Mouse (Mus musculus): ENCODE results near the gene Pkhd1. TPM values are rescaled to one million over a fixed set of nuclear protein-coding genes. Genes with fewer than 3 reads are reported as not detected.

Pkhd1 gene
- polyA plus RNA-seq, 1 experiment from 2014 or later, result 0.03 TPM

- H3K4me3 ChIP-seq, result no peak overlapping the region
- H3K9ac ChIP-seq (replicated peaks), result no peak overlapping the region
- H3K27ac ChIP-seq (replicated peaks), result no peak overlapping the region
- ATAC-seq (replicated peaks), result no peak
- 88% methylated on average over 1 of the region's 1 CpGs for WGBS
- H3K36me3 ChIP-seq, result no peaks in the 10 kb centered on the region
- no peak overlapping the region for H3K4me2 ChIP-seq (replicated peaks)
- H3K9me3 ChIP-seq, result no peaks in the 10 kb centered on the region
- no peaks in the 10 kb centered on the region for H3K27me3 ChIP-seq
- no peaks in the 10 kb centered on the region for H3K4me1 ChIP-seq
Measured at GRCm38 (mm10) chr1:20364437-20364836, 253.4 kb downstream of the Pkhd1 start.

- ATAC-seq (replicated peaks), result no peak
- H3K4me3 ChIP-seq, result no peak overlapping the region
- H3K4me2 ChIP-seq (replicated peaks), result no peak overlapping the region
- no peaks in the 10 kb centered on the region for H3K9me3 ChIP-seq
- H3K27ac ChIP-seq (replicated peaks), result no peak overlapping the region
- no peak overlapping the region for H3K9ac ChIP-seq (replicated peaks)
- no peaks in the 10 kb centered on the region for H3K36me3 ChIP-seq
- H3K27me3 ChIP-seq, result no peaks in the 10 kb centered on the region
- 12% methylated on average over 3 of the region's 3 CpGs for WGBS
- no peaks in the 10 kb centered on the region for H3K4me1 ChIP-seq
Measured at GRCm38 (mm10) chr1:20344651-20345050, 273.2 kb downstream of the Pkhd1 start.

- H3K4me3 ChIP-seq, result no peak overlapping the region
- no peaks in the 10 kb centered on the region for H3K36me3 ChIP-seq
- WGBS, result 5% methylated on average over 2 of the region's 2 CpGs
- H3K4me1 ChIP-seq, result no peaks in the 10 kb centered on the region
- no peak overlapping the region for H3K27ac ChIP-seq (replicated peaks)
- no peak overlapping the region for H3K9ac ChIP-seq (replicated peaks)
- H3K27me3 ChIP-seq, result no peaks in the 10 kb centered on the region
- no peak overlapping the region for H3K4me2 ChIP-seq (replicated peaks)
- no peaks in the 10 kb centered on the region for H3K9me3 ChIP-seq
- ATAC-seq (replicated peaks), result peak; percentile 84; the same call in 1 of the 2 replicates
Measured at GRCm38 (mm10) chr1:20311485-20311884, 306.4 kb downstream of the Pkhd1 start.

GRCm38 (mm10) chr1:20310925-20311324, 306.9 kb downstream of the Pkhd1 start:
- H3K36me3 ChIP-seq, result no peaks in the 10 kb centered on the region
- no peak overlapping the region for H3K27ac ChIP-seq (replicated peaks)
- H3K9ac ChIP-seq (replicated peaks), result no peak overlapping the region
- H3K27me3 ChIP-seq, result no peaks in the 10 kb centered on the region
- peak; percentile 26; the same call in 1 of the 2 replicates for ATAC-seq (replicated peaks)
- no peak overlapping the region for H3K4me3 ChIP-seq
- WGBS, result 71% methylated on average over 6 of the region's 6 CpGs
- no peaks in the 10 kb centered on the region for H3K9me3 ChIP-seq
- H3K4me2 ChIP-seq (replicated peaks), result no peak overlapping the region
- H3K4me1 ChIP-seq, result no peaks in the 10 kb centered on the region

GRCm38 (mm10) chr1:20306116-20306515, 311.7 kb downstream of the Pkhd1 start:
- no peaks in the 10 kb centered on the region for H3K27me3 ChIP-seq
- peaks cover 11% of the 10 kb centered on the region for H3K4me1 ChIP-seq
- no peaks in the 10 kb centered on the region for H3K36me3 ChIP-seq
- no peaks in the 10 kb centered on the region for H3K9me3 ChIP-seq
- 63% methylated on average over 3 of the region's 3 CpGs for WGBS
- no peak overlapping the region for H3K27ac ChIP-seq (replicated peaks)
- no peak for ATAC-seq (replicated peaks)
- H3K4me2 ChIP-seq (replicated peaks), result no peak overlapping the region
- no peak overlapping the region for H3K4me3 ChIP-seq
- no peak overlapping the region for H3K9ac ChIP-seq (replicated peaks)

GRCm38 (mm10) chr1:20302943-20303578, 314.8 kb downstream of the Pkhd1 start:
- H3K36me3 ChIP-seq, result no peaks in the 10 kb centered on the region
- H3K27me3 ChIP-seq, result no peaks in the 10 kb centered on the region
- peaks cover 11% of the 10 kb centered on the region for H3K4me1 ChIP-seq
- 8% methylated on average over 6 of the region's 6 CpGs for WGBS
- no peak overlapping the region for H3K4me3 ChIP-seq
- no peak overlapping the region for H3K9ac ChIP-seq (replicated peaks)
- H3K27ac ChIP-seq (replicated peaks), result no peak overlapping the region
- H3K4me2 ChIP-seq (replicated peaks), result no peak overlapping the region
- no peaks in the 10 kb centered on the region for H3K9me3 ChIP-seq
- ATAC-seq (replicated peaks), result peak; percentile 94

- Histone ChIP-seq H3K9me3 (no peaks in the 10 kb centered on the region), H3K9ac (replicated peaks) (no peak overlapping the region), H3K4me3 (no peak overlapping the region), H3K4me1 (peaks cover 11% of the 10 kb centered on the region), H3K36me3 (no peaks in the 10 kb centered on the region), H3K27ac (replicated peaks) (no peak overlapping the region), H3K27me3 (no peaks in the 10 kb centered on the region), H3K4me2 (replicated peaks) (no peak overlapping the region)
- 7% methylated on average over 8 of the region's 8 CpGs for WGBS
- peak; percentile 83 for ATAC-seq (replicated peaks)
Measured at GRCm38 (mm10) chr1:20302187-20302942, 315.5 kb downstream of the Pkhd1 start.

GRCm38 (mm10) chr1:20301631-20302030, 316.2 kb downstream of the Pkhd1 start:
- no peak for ATAC-seq (replicated peaks)
- Histone ChIP-seq H3K36me3 (no peaks in the 10 kb centered on the region), H3K4me2 (replicated peaks) (no peak overlapping the region), H3K27me3 (no peaks in the 10 kb centered on the region), H3K27ac (replicated peaks) (no peak overlapping the region), H3K9me3 (no peaks in the 10 kb centered on the region), H3K4me3 (no peak overlapping the region), H3K4me1 (peaks cover 11% of the 10 kb centered on the region), H3K9ac (replicated peaks) (no peak overlapping the region)
- 53% methylated on average over 3 of the region's 3 CpGs for WGBS

GRCm38 (mm10) chr1:20288696-20289095, 329.2 kb downstream of the Pkhd1 start:
- H3K4me1 ChIP-seq, result no peaks in the 10 kb centered on the region
- no peak overlapping the region for H3K4me2 ChIP-seq (replicated peaks)
- no peak for ATAC-seq (replicated peaks)
- no peaks in the 10 kb centered on the region for H3K9me3 ChIP-seq
- H3K27ac ChIP-seq (replicated peaks), result no peak overlapping the region
- no peak overlapping the region for H3K4me3 ChIP-seq
- no peaks in the 10 kb centered on the region for H3K27me3 ChIP-seq
- no peaks in the 10 kb centered on the region for H3K36me3 ChIP-seq
- no peak overlapping the region for H3K9ac ChIP-seq (replicated peaks)
- 51% methylated on average over 1 of the region's 1 CpGs for WGBS

- Histone ChIP-seq H3K27me3 (no peaks in the 10 kb centered on the region), H3K36me3 (no peaks in the 10 kb centered on the region), H3K9me3 (no peaks in the 10 kb centered on the region), H3K4me1 (no peaks in the 10 kb centered on the region), H3K9ac (replicated peaks) (no peak overlapping the region), H3K4me3 (no peak overlapping the region), H3K27ac (replicated peaks) (no peak overlapping the region), H3K4me2 (replicated peaks) (no peak overlapping the region)
- no peak for ATAC-seq (replicated peaks)
- 68% methylated on average over 5 of the region's 5 CpGs for WGBS
Measured at GRCm38 (mm10) chr1:20260403-20260802, 357.5 kb downstream of the Pkhd1 start.

GRCm38 (mm10) chr1:20248169-20248568, 369.7 kb downstream of the Pkhd1 start:
- Histone ChIP-seq H3K9ac (replicated peaks) (no peak overlapping the region), H3K27ac (replicated peaks) (no peak overlapping the region), H3K4me3 (no peak overlapping the region), H3K9me3 (no peaks in the 10 kb centered on the region), H3K27me3 (no peaks in the 10 kb centered on the region), H3K4me2 (replicated peaks) (no peak overlapping the region), H3K36me3 (no peaks in the 10 kb centered on the region), H3K4me1 (no peaks in the 10 kb centered on the region)
- no peak for ATAC-seq (replicated peaks)
- WGBS, result 71% methylated on average over 2 of the region's 2 CpGs

GRCm38 (mm10) chr1:20216681-20217080, 401.2 kb downstream of the Pkhd1 start:
- no peak overlapping the region for H3K9ac ChIP-seq (replicated peaks)
- no peaks in the 10 kb centered on the region for H3K9me3 ChIP-seq
- 64% methylated on average over 1 of the region's 1 CpGs for WGBS
- H3K4me3 ChIP-seq, result no peak overlapping the region
- H3K36me3 ChIP-seq, result no peaks in the 10 kb centered on the region
- no peaks in the 10 kb centered on the region for H3K27me3 ChIP-seq
- no peak overlapping the region for H3K27ac ChIP-seq (replicated peaks)
- ATAC-seq (replicated peaks), result no peak; the same call in 1 of the 2 replicates
- no peak overlapping the region for H3K4me2 ChIP-seq (replicated peaks)
- peaks cover 2% of the 10 kb centered on the region; the same call in 1 of the 2 replicates for H3K4me1 ChIP-seq
